Mouse (Mus musculus) ES-Bruce4 (cell line): ENCODE data around the gene Tgfbrap1. TPM values are rescaled to one million over a fixed set of nuclear protein-coding genes. Genes with fewer than 3 reads are reported as not detected.
A peak's percentile ranks its signal among the peaks of the same experiment; 100 is the strongest.

Source experiments
- H3K27ac ChIP-seq: 2 replicates; pipeline ENCODE4 v1.5.1; 2012; ENCODE audit warnings: low read length, inconsistent platforms; ENCODE audit not compliant: insufficient read depth
- H3K27me3 ChIP-seq: 2 replicates; pipeline ENCODE4 v1.6.1; 2012; ENCODE audit warnings: mild to moderate bottlenecking, low read length, inconsistent platforms; ENCODE audit not compliant: control insufficient read depth, poor library complexity, insufficient read depth, severe bottlenecking
- H3K36me3 ChIP-seq: 2 replicates; pipeline ENCODE4 v1.6.1; 2012; ENCODE audit warnings: inconsistent platforms, mild to moderate bottlenecking, low read length, moderate library complexity; ENCODE audit not compliant: control insufficient read depth, poor library complexity, insufficient read depth, severe bottlenecking
- H3K4me1 ChIP-seq: one replicate; pipeline ENCODE4 v1.8.1; 2011; ENCODE audit warnings: low read length; ENCODE audit not compliant: control insufficient read depth, insufficient read depth
- H3K4me3 ChIP-seq: 2 replicates; pipeline ENCODE4 v1.5.1; 2011; ENCODE audit warnings: low read depth, mild to moderate bottlenecking, low read length
- H3K9ac ChIP-seq: 2 replicates; pipeline ENCODE4 v1.6.1; 2012; ENCODE audit warnings: low read depth, mild to moderate bottlenecking, inconsistent platforms; ENCODE audit not compliant: poor library complexity, severe bottlenecking
- H3K9me3 ChIP-seq: replicated peaks from 2 replicates; pipeline ENCODE4 v1.6.1; 2012; ENCODE audit warnings: mild to moderate bottlenecking, low read length, inconsistent platforms; ENCODE audit not compliant: control insufficient read depth, poor library complexity, insufficient read depth, severe bottlenecking
- CTCF ChIP-seq: IDR thresholded peaks from one replicate; pipeline ENCODE4 v1.8.1; 2011; ENCODE audit warnings: low read depth, low read length
- EP300 ChIP-seq: IDR thresholded peaks from 2 replicates; pipeline ENCODE4 v1.6.1; 2011; ENCODE audit warnings: low read depth, low read length; ENCODE audit not compliant: insufficient read depth
- POLR2A ChIP-seq: IDR thresholded peaks from one replicate; pipeline ENCODE4 v1.8.1; 2011; ENCODE audit warnings: low read length; ENCODE audit not compliant: insufficient read depth
- polyA plus RNA-seq: library from polyadenylated mRNA; stranded (reverse); fragments of >200 nt; gene quantifications from 2 replicates; pipeline ENCODE4 v1.2.4, GENCODE M21; 2011; ENCODE audit warnings: low read depth; ENCODE audit not compliant: missing spikeins, insufficient read depth, insufficient read length

The Tgfbrap1 gene
- polyA plus RNA-seq, 1 experiment, result 9.6 TPM

GRCm38 (mm10) chr1:43092056-43093015 lies 6.1 kb downstream of the Tgfbrap1 start:
- H3K27me3 ChIP-seq, result no peaks in the 10 kb centered on the region
- peak overlapping the region; percentile 83 for H3K9ac ChIP-seq
- H3K4me3 ChIP-seq, result peak overlapping the region; percentile 84
- no peaks in the 10 kb centered on the region for H3K36me3 ChIP-seq
- no peaks in the 10 kb centered on the region for H3K9me3 ChIP-seq
- no peak overlapping the region for H3K27ac ChIP-seq
- TF ChIP-seq CTCF (no peak), POLR2A (no peak), EP300 (no peak)
- peaks cover 4% of the 10 kb centered on the region for H3K4me1 ChIP-seq

DNA sequence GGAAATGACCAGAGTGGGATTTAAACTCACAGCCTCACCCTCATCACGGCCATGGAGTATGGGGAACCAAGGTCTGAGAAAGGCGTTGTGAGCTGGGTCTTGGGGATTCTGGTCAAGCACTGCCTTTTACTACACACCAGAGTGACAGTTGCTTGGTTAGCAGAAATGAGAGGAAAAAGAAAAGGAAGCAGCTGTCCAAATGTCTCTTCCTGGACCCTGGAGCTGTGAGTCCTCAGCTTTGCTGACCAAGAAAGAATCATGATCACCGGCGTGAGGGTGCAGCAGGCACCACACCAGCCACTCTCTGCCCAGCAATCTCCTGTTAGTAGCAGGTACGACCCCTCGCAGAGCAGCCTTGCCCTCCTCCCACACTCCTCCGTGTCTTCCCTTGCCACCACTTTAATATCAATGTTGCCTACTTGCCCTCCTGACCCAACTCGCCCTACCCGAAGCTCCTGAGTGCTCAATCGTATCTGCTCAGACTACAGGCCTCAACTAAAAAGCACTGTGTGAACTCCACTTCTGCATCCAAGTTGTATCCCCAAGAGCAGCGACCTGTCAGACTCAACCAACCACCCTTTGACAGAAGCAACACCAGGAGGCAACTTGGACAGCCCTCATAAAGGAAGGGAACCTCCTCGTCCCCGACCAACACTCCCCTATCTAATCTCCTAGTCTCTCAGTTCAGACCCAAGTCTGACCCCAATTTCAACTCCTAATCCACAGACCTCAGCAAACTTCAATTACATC lies 7.0 kb downstream of the Tgfbrap1 start:
- no peaks in the 10 kb centered on the region for H3K9me3 ChIP-seq
- H3K9ac ChIP-seq, result peak overlapping the region; percentile 83
- H3K4me1 ChIP-seq, result peaks cover 4% of the 10 kb centered on the region
- no peak overlapping the region for H3K27ac ChIP-seq
- H3K36me3 ChIP-seq, result no peaks in the 10 kb centered on the region
- peak overlapping the region; percentile 84 for H3K4me3 ChIP-seq
- no peak for TF ChIP-seq EP300
- TF ChIP-seq POLR2A, result no peak
- no peak for TF ChIP-seq CTCF
- H3K27me3 ChIP-seq, result no peaks in the 10 kb centered on the region

- Histone ChIP-seq H3K36me3 (no peaks in the 10 kb centered on the region), H3K9me3 (no peaks in the 10 kb centered on the region), H3K9ac (no peak overlapping the region), H3K4me1 (peaks cover 4% of the 10 kb centered on the region), H3K27ac (no peak overlapping the region), H3K4me3 (no peak overlapping the region), H3K27me3 (no peaks in the 10 kb centered on the region)
- no peak for TF ChIP-seq EP300
- TF ChIP-seq CTCF, result no peak
- TF ChIP-seq POLR2A, result no peak
These were observed 8.0 kb downstream of the Tgfbrap1 start for GRCm38 (mm10) chr1:43090418-43090817.

DNA sequence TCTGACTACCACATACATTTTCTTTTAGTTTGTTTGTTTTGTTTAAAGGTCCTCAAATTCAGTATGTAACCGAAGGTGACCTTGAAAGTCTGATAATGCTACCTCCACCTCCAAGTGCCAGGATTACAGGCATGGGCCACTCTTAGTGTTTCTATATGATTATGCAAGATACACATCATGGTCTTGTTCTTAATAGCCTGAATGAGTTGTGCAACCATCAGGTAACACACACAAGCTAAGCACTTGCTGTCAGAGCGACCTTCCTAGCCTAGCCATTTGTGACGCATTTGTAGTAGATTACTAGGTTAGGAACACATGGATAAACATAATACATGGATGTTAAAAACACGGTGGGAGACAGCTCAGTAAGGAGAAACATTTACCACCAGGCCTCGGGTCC lies 15.5 kb downstream of the Tgfbrap1 start:
- Histone ChIP-seq H3K9me3 (no peaks in the 10 kb centered on the region), H3K27me3 (no peaks in the 10 kb centered on the region), H3K27ac (no peak overlapping the region), H3K4me3 (no peak overlapping the region), H3K9ac (no peak overlapping the region), H3K4me1 (no peaks in the 10 kb centered on the region), H3K36me3 (no peaks in the 10 kb centered on the region)
- TF ChIP-seq CTCF (no peak), POLR2A (no peak), EP300 (no peak)

GRCm38 (mm10) chr1:43078124-43078523 lies 20.3 kb downstream of the Tgfbrap1 start:
- no peak overlapping the region for H3K4me3 ChIP-seq
- H3K36me3 ChIP-seq, result no peaks in the 10 kb centered on the region
- H3K9me3 ChIP-seq, result no peaks in the 10 kb centered on the region
- H3K27me3 ChIP-seq, result no peaks in the 10 kb centered on the region
- H3K9ac ChIP-seq, result no peak overlapping the region
- H3K27ac ChIP-seq, result no peak overlapping the region
- no peak for TF ChIP-seq POLR2A
- no peak for TF ChIP-seq EP300
- no peak for TF ChIP-seq CTCF
- no peaks in the 10 kb centered on the region for H3K4me1 ChIP-seq

GRCm38 (mm10) chr1:43074791-43075190 lies 23.6 kb downstream of the Tgfbrap1 start:
- H3K4me1 ChIP-seq, result no peaks in the 10 kb centered on the region
- H3K9ac ChIP-seq, result no peak overlapping the region
- no peaks in the 10 kb centered on the region for H3K27me3 ChIP-seq
- no peaks in the 10 kb centered on the region for H3K9me3 ChIP-seq
- TF ChIP-seq EP300, result no peak
- TF ChIP-seq CTCF, result no peak
- TF ChIP-seq POLR2A, result no peak
- H3K4me3 ChIP-seq, result no peak overlapping the region
- H3K36me3 ChIP-seq, result no peaks in the 10 kb centered on the region
- no peak overlapping the region for H3K27ac ChIP-seq
